Mouse (Mus musculus): ENCODE data around the gene Mitf.

DNA sequence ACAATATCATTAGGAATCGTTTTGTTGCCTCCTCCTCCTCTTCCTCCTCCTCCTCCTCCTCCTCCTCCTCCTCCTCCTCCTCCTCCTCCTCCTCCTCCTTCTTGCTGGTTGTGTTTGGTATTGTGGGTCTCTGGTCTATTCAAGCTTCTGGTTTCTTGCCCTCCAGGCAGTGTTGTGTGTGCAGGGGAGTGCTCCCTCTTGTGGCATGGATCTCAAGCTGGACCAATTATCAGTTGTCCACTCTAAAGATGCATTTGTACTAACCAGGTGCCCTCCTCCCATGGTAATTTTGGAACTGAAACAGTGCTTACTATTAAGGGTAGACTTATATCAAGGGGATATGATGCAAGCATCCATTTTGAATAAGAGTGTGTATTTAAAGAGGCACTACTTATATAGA is 14.7 kb upstream of the Mitf start:
- TF ChIP-seq EP300 (IDR thresholded peaks at IDR 0.05; ENCODE audit: low read depth) (no peak), CTCF (IDR thresholded peaks at IDR 0.05; ENCODE audit: low read depth) (peak; percentile 46)
